Mouse (Mus musculus) G1E-ER4 (cell line): ENCODE data around the gene Olfr1133. TPM values are rescaled to one million over a fixed set of nuclear protein-coding genes. Genes with fewer than 3 reads are reported as not detected.
"Not testable (repeated sequence)": the region's sequence is repeated elsewhere in the genome, so short reads cannot be mapped to it uniquely, and the experiment has no call there.

ENCODE experiments used
- GATA1 ChIP-seq: IDR thresholded peaks from one replicate; pipeline ENCODE4 v1.8.0; 2012; ENCODE audit warnings: low read length, inconsistent platforms
- polyA plus RNA-seq: library from polyadenylated mRNA; stranded (reverse); fragments of >175 nt; gene quantifications from 2 replicates; pipeline ENCODE4 v1.2.3, GENCODE M21; 2012

Olfr1133 gene
- not detected in 2 replicates for polyA plus RNA-seq

DNA sequence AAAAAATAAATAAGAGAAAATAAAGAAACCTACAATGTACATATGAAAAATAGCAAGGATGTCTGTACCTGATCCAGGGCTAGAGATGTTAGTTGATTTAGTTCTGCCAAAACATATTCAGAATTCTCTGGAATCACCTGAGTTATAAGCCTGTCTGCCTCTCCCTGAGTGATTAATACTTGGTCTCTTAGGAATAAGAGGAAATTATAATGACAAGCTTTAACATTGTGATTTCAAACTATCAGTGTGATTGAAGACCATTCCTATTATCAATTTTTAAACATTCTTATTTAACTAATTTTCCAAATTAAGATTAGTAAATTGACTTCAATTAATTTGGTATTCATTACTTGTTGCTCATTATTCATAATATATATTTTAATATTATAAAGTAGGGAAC, at the start of gene Olfr1133:
Gene Olfr1133, minus strand, starts transcription at position 101 of the 400 bp plus-strand sequence.
- no peak for TF ChIP-seq GATA1

GRCm38 (mm10) chr2:87693847-87694246, 46.7 kb upstream of the Olfr1133 start, which contains the start of gene Olfr1136:
Gene Olfr1136 (minus strand): TSS chr2:87693947.
- no peak for TF ChIP-seq GATA1

GRCm38 (mm10) chr2:87673564-87673963, 26.4 kb upstream of the Olfr1133 start, which contains the start of gene Olfr1135:
Gene Olfr1135 (minus strand): TSS chr2:87673664.
- no peak for TF ChIP-seq GATA1

GRCm38 (mm10) chr2:87658360-87658759, 11.2 kb upstream of the Olfr1133 start, which contains the start of gene Olfr1134:
Gene Olfr1134 (minus strand): TSS chr2:87658460.
- no peak for TF ChIP-seq GATA1

DNA sequence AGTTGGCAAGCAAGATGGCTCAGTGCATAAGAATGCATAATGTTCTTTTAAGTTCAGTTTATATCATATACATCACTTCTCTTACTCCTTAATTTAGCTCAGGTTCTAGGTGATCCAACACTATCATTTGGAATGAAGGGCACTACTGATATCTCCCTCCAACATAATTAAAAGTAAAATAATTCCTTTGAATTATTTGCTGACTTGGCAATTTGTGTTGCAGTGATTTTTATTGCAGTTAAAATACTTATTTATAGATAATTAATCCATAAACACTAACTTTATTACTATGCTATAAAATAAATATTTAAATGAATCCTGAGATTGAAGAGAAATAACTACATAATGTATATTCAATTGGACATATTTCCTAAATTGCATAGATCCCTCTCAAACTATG, 4.7 kb downstream of the Olfr1133 start:
- no peak for TF ChIP-seq GATA1

GRCm38 (mm10) chr2:87637435-87637834, 9.7 kb downstream of the Olfr1133 start, which contains the start of gene Olfr1132:
Gene Olfr1132 (minus strand): TSS chr2:87637535.
- no peak for TF ChIP-seq GATA1

DNA sequence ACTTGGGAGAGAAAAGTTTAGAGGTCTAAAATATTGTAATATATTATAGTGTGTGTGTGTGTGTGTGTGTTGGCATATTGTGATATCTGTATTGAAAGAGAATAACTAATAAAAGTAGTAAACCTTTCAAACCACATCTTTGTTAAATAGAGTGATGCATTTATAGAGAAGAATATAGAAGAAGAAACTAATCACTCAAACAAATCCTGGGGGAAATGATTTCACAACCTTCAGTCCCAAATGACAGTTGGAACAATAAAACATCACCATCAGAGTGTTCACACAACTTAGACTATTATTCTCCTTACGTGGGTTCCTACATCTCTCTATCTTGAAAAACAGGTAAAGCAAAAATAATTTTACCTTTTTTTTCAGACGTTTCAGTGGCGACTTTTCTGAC, 20.4 kb downstream of the Olfr1133 start, which contains the start of gene Olfr1131:
Gene Olfr1131, plus strand, starts transcription at position 301 of the 400 bp plus-strand sequence.
- no peak for TF ChIP-seq GATA1

GRCm38 (mm10) chr2:87605912-87606311, 41.3 kb downstream of the Olfr1133 start, which contains the start of gene Olfr1130:
Gene Olfr1130 (plus strand): TSS chr2:87606212.
- not testable (repeated sequence) for TF ChIP-seq GATA1

Other genes starting within 250 kb of the Olfr1133 start
- not detected in 2 replicates for gene Olfr1123, start 230.7 kb downstream of the Olfr1133 start, polyA plus RNA-seq
- gene Olfr1124, start 217.1 kb downstream of the Olfr1133 start, polyA plus RNA-seq = not detected in 2 replicates
- not detected in 2 replicates for gene Olfr1126, start 193.4 kb downstream of the Olfr1133 start, polyA plus RNA-seq
- not detected in 2 replicates for gene Pramel7, start 150.3 kb downstream of the Olfr1133 start, polyA plus RNA-seq
- gene Pramel6, start 140.8 kb downstream of the Olfr1133 start, polyA plus RNA-seq = not detected in 2 replicates
- gene Olfr153, start 115.6 kb downstream of the Olfr1133 start, polyA plus RNA-seq = not detected in 2 replicates
- gene Olfr1128, start 101.8 kb downstream of the Olfr1133 start, polyA plus RNA-seq = not detected in 2 replicates
- gene Olfr1129, start 73.5 kb downstream of the Olfr1133 start, polyA plus RNA-seq = not detected in 2 replicates
- not detected in 2 replicates for gene Olfr1130, start 41.2 kb downstream of the Olfr1133 start, polyA plus RNA-seq
- not detected in 2 replicates for gene Olfr1131, start 20.3 kb downstream of the Olfr1133 start, polyA plus RNA-seq
- gene Olfr1132, start 9.8 kb downstream of the Olfr1133 start, polyA plus RNA-seq = not detected in 2 replicates
- gene Olfr1134, start 11.1 kb upstream of the Olfr1133 start, polyA plus RNA-seq = not detected in 2 replicates
- gene Olfr1135, start 26.3 kb upstream of the Olfr1133 start, polyA plus RNA-seq = not detected in 2 replicates
- not detected in 2 replicates for gene Olfr1136, start 46.6 kb upstream of the Olfr1133 start, polyA plus RNA-seq
- gene Olfr1137, start 65.8 kb upstream of the Olfr1133 start, polyA plus RNA-seq = not detected in 2 replicates
- not detected in 2 replicates for gene Olfr1138, start 92.6 kb upstream of the Olfr1133 start, polyA plus RNA-seq
- gene Olfr1140, start 96.4 kb upstream of the Olfr1133 start, polyA plus RNA-seq = not detected in 2 replicates
- gene Olfr1141, start 106.6 kb upstream of the Olfr1133 start, polyA plus RNA-seq = not detected in 2 replicates
- gene Olfr152, start 132.1 kb upstream of the Olfr1133 start, polyA plus RNA-seq = not detected in 2 replicates
- not detected in 2 replicates for gene Olfr1143, start 153.2 kb upstream of the Olfr1133 start, polyA plus RNA-seq
- gene Olfr1145, start 162.4 kb upstream of the Olfr1133 start, polyA plus RNA-seq = not detected in 2 replicates
- not detected in 2 replicates for gene Olfr1148, start 183.2 kb upstream of the Olfr1133 start, polyA plus RNA-seq
- gene Olfr1150-ps1, start 196.6 kb upstream of the Olfr1133 start, polyA plus RNA-seq = not detected in 2 replicates
- gene Olfr1151, start 208.5 kb upstream of the Olfr1133 start, polyA plus RNA-seq = not detected in 2 replicates
- not detected in 2 replicates for gene Olfr1152, start 219.1 kb upstream of the Olfr1133 start, polyA plus RNA-seq
- not detected in 2 replicates for gene Olfr1153, start 247.6 kb upstream of the Olfr1133 start, polyA plus RNA-seq